Mouse (Mus musculus): ENCODE measurements around the gene Crtc3. TPM values are rescaled to one million over a fixed set of nuclear protein-coding genes. Genes with fewer than 3 reads are reported as not detected.

The Crtc3 gene
- total RNA-seq, 1 experiment from 2014 or later, result 23.1 TPM

GRCm38 (mm10) chr7:80582821-80583451 is 105.7 kb downstream of the Crtc3 start:
- ATAC-seq (replicated peaks; ENCODE audit: insufficient number of reproducible peaks, low FRiP score, low TSS enrichment, poor library complexity, severe bottlenecking), result peak; percentile 42; the same call in 1 of the 2 replicates

- ATAC-seq (replicated peaks; ENCODE audit: insufficient number of reproducible peaks, low FRiP score, low TSS enrichment, poor library complexity, severe bottlenecking), result 0 out of 2 replicates have a peak, but pooled peaks have one; percentile 25
These were observed 108.3 kb downstream of the Crtc3 start for GRCm38 (mm10) chr7:80580368-80580767.

GRCm38 (mm10) chr7:80577417-80577980 is 111.2 kb downstream of the Crtc3 start:
- no peak for ATAC-seq (replicated peaks; ENCODE audit: insufficient number of reproducible peaks, low FRiP score, low TSS enrichment, poor library complexity, severe bottlenecking)

GRCm38 (mm10) chr7:80576626-80577025 is 112.1 kb downstream of the Crtc3 start:
- ATAC-seq (replicated peaks; ENCODE audit: insufficient number of reproducible peaks, low FRiP score, low TSS enrichment, poor library complexity, severe bottlenecking), result no peak

- peak; percentile 38; the same call in 1 of the 2 replicates for ATAC-seq (replicated peaks; ENCODE audit: insufficient number of reproducible peaks, low FRiP score, low TSS enrichment, poor library complexity, severe bottlenecking)
These were observed 112.9 kb downstream of the Crtc3 start for GRCm38 (mm10) chr7:80575750-80576149.

- no peak for ATAC-seq (replicated peaks; ENCODE audit: insufficient number of reproducible peaks, low FRiP score, low TSS enrichment, poor library complexity, severe bottlenecking)
These were observed 115.6 kb downstream of the Crtc3 start for GRCm38 (mm10) chr7:80573076-80573475.

GRCm38 (mm10) chr7:80567982-80568381 is 120.7 kb downstream of the Crtc3 start:
- ATAC-seq (replicated peaks; ENCODE audit: insufficient number of reproducible peaks, low FRiP score, low TSS enrichment, poor library complexity, severe bottlenecking), result no peak

- no peak for ATAC-seq (replicated peaks; ENCODE audit: insufficient number of reproducible peaks, low FRiP score, low TSS enrichment, poor library complexity, severe bottlenecking)
These were observed 126.7 kb downstream of the Crtc3 start for GRCm38 (mm10) chr7:80561931-80562330.

GRCm38 (mm10) chr7:80561271-80561670 is 127.4 kb downstream of the Crtc3 start:
- no peak for ATAC-seq (replicated peaks; ENCODE audit: insufficient number of reproducible peaks, low FRiP score, low TSS enrichment, poor library complexity, severe bottlenecking)

GRCm38 (mm10) chr7:80558572-80558971 is 130.1 kb downstream of the Crtc3 start:
- ATAC-seq (replicated peaks; ENCODE audit: insufficient number of reproducible peaks, low FRiP score, low TSS enrichment, poor library complexity, severe bottlenecking), result no peak

GRCm38 (mm10) chr7:80558101-80558500 is 130.6 kb downstream of the Crtc3 start:
- no peak for ATAC-seq (replicated peaks; ENCODE audit: insufficient number of reproducible peaks, low FRiP score, low TSS enrichment, poor library complexity, severe bottlenecking)

GRCm38 (mm10) chr7:80557161-80557560 is 131.5 kb downstream of the Crtc3 start:
- no peak for ATAC-seq (replicated peaks; ENCODE audit: insufficient number of reproducible peaks, low FRiP score, low TSS enrichment, poor library complexity, severe bottlenecking)

- ATAC-seq (replicated peaks; ENCODE audit: insufficient number of reproducible peaks, low FRiP score, low TSS enrichment, poor library complexity, severe bottlenecking), result no peak
These were observed 132.5 kb downstream of the Crtc3 start for GRCm38 (mm10) chr7:80556166-80556565.

GRCm38 (mm10) chr7:80555146-80555545 is 133.5 kb downstream of the Crtc3 start:
- ATAC-seq (replicated peaks; ENCODE audit: insufficient number of reproducible peaks, low FRiP score, low TSS enrichment, poor library complexity, severe bottlenecking), result no peak

GRCm38 (mm10) chr7:80554180-80555021 is 134.3 kb downstream of the Crtc3 start:
- peak; percentile 46; the same call in 1 of the 2 replicates for ATAC-seq (replicated peaks; ENCODE audit: insufficient number of reproducible peaks, low FRiP score, low TSS enrichment, poor library complexity, severe bottlenecking)

- no peak for ATAC-seq (replicated peaks; ENCODE audit: insufficient number of reproducible peaks, low FRiP score, low TSS enrichment, poor library complexity, severe bottlenecking)
These were observed 140.0 kb downstream of the Crtc3 start for GRCm38 (mm10) chr7:80548513-80549260.

- ATAC-seq (replicated peaks; ENCODE audit: insufficient number of reproducible peaks, low FRiP score, low TSS enrichment, poor library complexity, severe bottlenecking), result no peak
These were observed 146.4 kb downstream of the Crtc3 start for GRCm38 (mm10) chr7:80542139-80542831.

GRCm38 (mm10) chr7:80539581-80539980 is 149.1 kb downstream of the Crtc3 start:
- ATAC-seq (replicated peaks; ENCODE audit: insufficient number of reproducible peaks, low FRiP score, low TSS enrichment, poor library complexity, severe bottlenecking), result no peak
